Mouse (Mus musculus) olfactory bulb, adult 2 months (tissue): ENCODE measurements around the gene Shank2.

Experiments
- CTCF ChIP-seq: fragments of 200-500 bp; IDR thresholded peaks from 2 replicates; pipeline ENCODE4 v1.5.1; 2012; ENCODE audit warnings: low read depth, mild to moderate bottlenecking, low read length, moderate library complexity; ENCODE audit not compliant: insufficient read depth
- POLR2A ChIP-seq: fragments of 200-500 bp; IDR thresholded peaks from 2 replicates; pipeline ENCODE4 v1.6.1; 2012; ENCODE audit warnings: mild to moderate bottlenecking, low read depth, low read length, moderate library complexity; ENCODE audit not compliant: insufficient read depth

DNA sequence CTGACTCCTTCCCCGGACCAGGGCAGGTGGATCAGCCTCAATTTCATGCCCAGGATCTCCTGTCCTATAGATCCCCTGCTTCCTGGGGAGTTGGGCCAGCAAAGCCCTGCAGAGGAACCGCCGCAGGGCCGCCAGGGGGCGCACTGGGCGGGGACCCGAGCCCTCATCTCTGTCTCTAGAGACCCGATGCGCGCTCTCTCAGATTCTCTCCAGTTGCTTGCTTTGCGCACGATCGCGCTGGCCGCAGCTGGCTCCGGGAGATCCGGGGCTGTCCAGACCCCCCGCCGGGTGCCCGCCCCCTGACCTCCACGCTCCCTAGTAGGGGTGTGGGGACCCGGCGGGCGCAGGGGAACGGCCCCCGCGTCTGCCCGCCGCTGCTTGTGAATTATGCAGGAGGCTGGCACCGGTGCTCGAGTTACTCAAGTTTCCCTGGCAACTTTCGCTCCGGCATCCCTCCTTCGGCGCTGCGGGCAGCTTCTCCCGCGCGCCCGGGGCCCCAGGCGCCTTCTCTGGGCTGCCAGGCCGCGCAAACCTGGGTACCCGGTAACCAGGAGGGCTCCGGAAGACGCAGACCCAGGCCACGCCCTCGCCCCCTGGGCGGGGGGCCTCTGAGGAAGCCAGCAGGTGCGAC lies 22.9 kb upstream of the Shank2 start:
- no peak for TF ChIP-seq CTCF
- no peak for TF ChIP-seq POLR2A
